Mouse (Mus musculus): ENCODE data around the gene Mgat5. TPM values are rescaled to one million over a fixed set of nuclear protein-coding genes. Genes with fewer than 3 reads are reported as not detected.

Mgat5 gene
- polyA plus RNA-seq, 1 experiment from 2014 or later = 12.6 TPM

- Histone ChIP-seq H3K9me3 (no peaks in the 10 kb centered on the region), H3K9ac (replicated peaks) (no peak overlapping the region), H3K36me3 (no peaks in the 10 kb centered on the region), H3K4me1 (0 out of 2 replicates have a peak, but pooled peaks cover 4% of the 10 kb centered on the region), H3K27me3 (no peaks in the 10 kb centered on the region), H3K4me3 (no peak overlapping the region), H3K4me2 (replicated peaks) (no peak overlapping the region), H3K27ac (replicated peaks) (no peak overlapping the region)
- ATAC-seq (replicated peaks) = no peak
- WGBS = 74% methylated on average over 6 of the region's 6 CpGs
Observed at GRCm38 (mm10) chr1:127242888-127243588, 38.2 kb downstream of the Mgat5 start.

- H3K9me3 ChIP-seq = no peaks in the 10 kb centered on the region
- no peak overlapping the region for H3K4me2 ChIP-seq (replicated peaks)
- no peaks in the 10 kb centered on the region for H3K27me3 ChIP-seq
- H3K4me3 ChIP-seq = no peak overlapping the region
- no peak overlapping the region for H3K9ac ChIP-seq (replicated peaks)
- no peak overlapping the region for H3K27ac ChIP-seq (replicated peaks)
- no peaks in the 10 kb centered on the region for H3K36me3 ChIP-seq
- ATAC-seq (replicated peaks) = no peak
- 0 out of 2 replicates have a peak, but pooled peaks cover 3% of the 10 kb centered on the region for H3K4me1 ChIP-seq
- WGBS = 92% methylated on average over 11 of the region's 11 CpGs
Observed at GRCm38 (mm10) chr1:127244054-127244770, 39.4 kb downstream of the Mgat5 start.

- H3K36me3 ChIP-seq = no peaks in the 10 kb centered on the region
- H3K4me3 ChIP-seq = no peak overlapping the region
- no peak overlapping the region for H3K27ac ChIP-seq (replicated peaks)
- H3K9ac ChIP-seq (replicated peaks) = no peak overlapping the region
- no peaks in the 10 kb centered on the region for H3K27me3 ChIP-seq
- ATAC-seq (replicated peaks) = no peak
- H3K4me1 ChIP-seq = no peaks in the 10 kb centered on the region
- H3K4me2 ChIP-seq (replicated peaks) = no peak overlapping the region
- 89% methylated on average over 6 of the region's 6 CpGs for WGBS
- no peaks in the 10 kb centered on the region for H3K9me3 ChIP-seq
Observed at GRCm38 (mm10) chr1:127246158-127246557, 41.3 kb downstream of the Mgat5 start.

GRCm38 (mm10) chr1:127248433-127248832 is 43.6 kb downstream of the Mgat5 start:
- 0 out of 2 replicates have a peak, but pooled peaks cover 2% of the 10 kb centered on the region for H3K36me3 ChIP-seq
- ATAC-seq (replicated peaks) = no peak
- H3K27me3 ChIP-seq = no peaks in the 10 kb centered on the region
- H3K9me3 ChIP-seq = no peaks in the 10 kb centered on the region
- H3K9ac ChIP-seq (replicated peaks) = no peak overlapping the region
- no peak overlapping the region for H3K4me2 ChIP-seq (replicated peaks)
- WGBS = 66% methylated on average over 1 of the region's 1 CpGs
- no peak overlapping the region for H3K27ac ChIP-seq (replicated peaks)
- no peaks in the 10 kb centered on the region for H3K4me1 ChIP-seq
- H3K4me3 ChIP-seq = no peak overlapping the region

GRCm38 (mm10) chr1:127249621-127250020 is 44.8 kb downstream of the Mgat5 start:
- no peak overlapping the region for H3K4me2 ChIP-seq (replicated peaks)
- H3K9me3 ChIP-seq = no peaks in the 10 kb centered on the region
- no peaks in the 10 kb centered on the region for H3K4me1 ChIP-seq
- no peak overlapping the region for H3K9ac ChIP-seq (replicated peaks)
- ATAC-seq (replicated peaks) = no peak
- 0 out of 2 replicates have a peak, but pooled peaks cover 2% of the 10 kb centered on the region for H3K36me3 ChIP-seq
- H3K27me3 ChIP-seq = no peaks in the 10 kb centered on the region
- no peak overlapping the region for H3K4me3 ChIP-seq
- H3K27ac ChIP-seq (replicated peaks) = no peak overlapping the region

- Histone ChIP-seq H3K4me1 (no peaks in the 10 kb centered on the region), H3K27me3 (no peaks in the 10 kb centered on the region), H3K9me3 (no peaks in the 10 kb centered on the region), H3K4me2 (replicated peaks) (no peak overlapping the region), H3K9ac (replicated peaks) (no peak overlapping the region), H3K36me3 (0 out of 2 replicates have a peak, but pooled peaks cover 2% of the 10 kb centered on the region), H3K27ac (replicated peaks) (no peak overlapping the region), H3K4me3 (no peak overlapping the region)
- no peak for ATAC-seq (replicated peaks)
Observed at GRCm38 (mm10) chr1:127250313-127250712, 45.5 kb downstream of the Mgat5 start.

GRCm38 (mm10) chr1:127251751-127252150 is 46.9 kb downstream of the Mgat5 start:
- Histone ChIP-seq H3K4me1 (no peaks in the 10 kb centered on the region), H3K27me3 (no peaks in the 10 kb centered on the region), H3K4me2 (replicated peaks) (no peak overlapping the region), H3K36me3 (0 out of 2 replicates have a peak, but pooled peaks cover 2% of the 10 kb centered on the region), H3K9ac (replicated peaks) (no peak overlapping the region), H3K4me3 (no peak overlapping the region), H3K27ac (replicated peaks) (no peak overlapping the region), H3K9me3 (no peaks in the 10 kb centered on the region)
- WGBS = 92% methylated on average over 7 of the region's 7 CpGs
- ATAC-seq (replicated peaks) = no peak

GRCm38 (mm10) chr1:127257005-127257404 is 52.2 kb downstream of the Mgat5 start:
- Histone ChIP-seq H3K4me3 (no peak overlapping the region), H3K4me1 (peaks cover 3% of the 10 kb centered on the region), H3K27ac (replicated peaks) (no peak overlapping the region), H3K4me2 (replicated peaks) (no peak overlapping the region), H3K9ac (replicated peaks) (no peak overlapping the region), H3K27me3 (no peaks in the 10 kb centered on the region), H3K36me3 (0 out of 2 replicates have a peak, but pooled peaks cover 2% of the 10 kb centered on the region), H3K9me3 (no peaks in the 10 kb centered on the region)
- WGBS = 92% methylated on average over 8 of the region's 8 CpGs
- no peak for ATAC-seq (replicated peaks)

- Histone ChIP-seq H3K27me3 (no peaks in the 10 kb centered on the region), H3K4me3 (no peak overlapping the region), H3K4me2 (replicated peaks) (no peak overlapping the region), H3K4me1 (peaks cover 11% of the 10 kb centered on the region), H3K27ac (replicated peaks) (no peak overlapping the region), H3K9me3 (no peaks in the 10 kb centered on the region), H3K9ac (replicated peaks) (no peak overlapping the region), H3K36me3 (no peaks in the 10 kb centered on the region)
- no peak for ATAC-seq (replicated peaks)
- 86% methylated on average over 4 of the region's 4 CpGs for WGBS
Observed at GRCm38 (mm10) chr1:127259669-127260068, 54.9 kb downstream of the Mgat5 start.

GRCm38 (mm10) chr1:127260969-127261368 is 56.2 kb downstream of the Mgat5 start:
- no peaks in the 10 kb centered on the region for H3K9me3 ChIP-seq
- WGBS = 46% methylated on average over 6 of the region's 6 CpGs
- H3K9ac ChIP-seq (replicated peaks) = no peak overlapping the region
- H3K36me3 ChIP-seq = no peaks in the 10 kb centered on the region
- peaks cover 11% of the 10 kb centered on the region for H3K4me1 ChIP-seq
- no peaks in the 10 kb centered on the region for H3K27me3 ChIP-seq
- H3K27ac ChIP-seq (replicated peaks) = no peak overlapping the region
- no peak overlapping the region for H3K4me3 ChIP-seq
- H3K4me2 ChIP-seq (replicated peaks) = no peak overlapping the region
- ATAC-seq (replicated peaks) = no peak

- Histone ChIP-seq H3K4me3 (no peak overlapping the region), H3K9ac (replicated peaks) (no peak overlapping the region), H3K4me1 (peaks cover 11% of the 10 kb centered on the region), H3K4me2 (replicated peaks) (no peak overlapping the region), H3K27ac (replicated peaks) (no peak overlapping the region), H3K36me3 (no peaks in the 10 kb centered on the region), H3K27me3 (no peaks in the 10 kb centered on the region), H3K9me3 (no peaks in the 10 kb centered on the region)
- 75% methylated on average over 13 of the region's 13 CpGs for WGBS
- ATAC-seq (replicated peaks) = no peak
Observed at GRCm38 (mm10) chr1:127262170-127262837, 57.5 kb downstream of the Mgat5 start.

GRCm38 (mm10) chr1:127267985-127268384 is 63.2 kb downstream of the Mgat5 start:
- Histone ChIP-seq H3K27ac (replicated peaks) (no peak overlapping the region), H3K4me2 (replicated peaks) (no peak overlapping the region), H3K36me3 (no peaks in the 10 kb centered on the region), H3K9me3 (no peaks in the 10 kb centered on the region), H3K4me1 (no peaks in the 10 kb centered on the region), H3K9ac (replicated peaks) (no peak overlapping the region), H3K4me3 (no peak overlapping the region), H3K27me3 (no peaks in the 10 kb centered on the region)
- ATAC-seq (replicated peaks) = no peak
- 96% methylated on average over 5 of the region's 5 CpGs for WGBS

Data from forebrain, embryonic 15.5 days (tissue).